Mouse (Mus musculus) myocyte (in vitro differentiated cells): ENCODE measurements at regions not wholly inside any gene's neighbourhood (a gene's known extent, or its start where the extent isn't known, plus 50 kb on each side); places are given as distances from the start of the nearest gene placed in this dataset.

ENCODE experiments used
- E2F4 ChIP-seq: IDR thresholded peaks from one replicate; pipeline ENCODE4 v1.6.1; 2011; ENCODE audit warnings: mild to moderate bottlenecking, control low read depth, moderate library complexity; ENCODE audit not compliant: insufficient read depth
- MAX ChIP-seq: IDR thresholded peaks from one replicate; pipeline ENCODE4 v1.6.1; 2011; ENCODE audit warnings: low read depth, mild to moderate bottlenecking, control low read depth
- MYOD1 ChIP-seq, 3 experiments: IDR thresholded peaks; one replicate each; pipeline ENCODE4 v1.6.1; 2011; ENCODE audit warnings: control low read depth in 2 of 3, low read depth in 2 of 3, mild to moderate bottlenecking in 2 of 3, moderate library complexity in 1 of 3; ENCODE audit not compliant: insufficient read length in 2 of 3, control insufficient read depth in 1 of 3
- MYOG ChIP-seq, 3 experiments: IDR thresholded peaks; one replicate each; pipeline ENCODE4 v1.6.1; 2011; ENCODE audit warnings: control low read depth in 2 of 3, low read depth in 2 of 3, mild to moderate bottlenecking in 2 of 3; ENCODE audit not compliant: insufficient read length in 2 of 3, control insufficient read depth in 1 of 3, insufficient read depth in 1 of 3
- POLR2A ChIP-seq: IDR thresholded peaks from one replicate; pipeline ENCODE4 v1.6.1; 2011; ENCODE audit warnings: low read depth, mild to moderate bottlenecking, control low read depth, moderate library complexity; ENCODE audit not compliant: insufficient read length
- POLR2AphosphoS2 ChIP-seq: IDR thresholded peaks from one replicate; pipeline ENCODE4 v1.6.1; 2011; ENCODE audit warnings: low read depth, control low read depth; ENCODE audit not compliant: insufficient read length
- REST ChIP-seq: IDR thresholded peaks from one replicate; pipeline ENCODE4 v1.6.1; 2011; ENCODE audit warnings: mild to moderate bottlenecking, control low read depth, moderate library complexity; ENCODE audit not compliant: insufficient read depth, insufficient read length
- TCF12 ChIP-seq: IDR thresholded peaks from one replicate; pipeline ENCODE4 v1.6.1; 2011; ENCODE audit warnings: mild to moderate bottlenecking, control low read depth; ENCODE audit not compliant: poor library complexity, insufficient read depth, severe bottlenecking
- TCF3 ChIP-seq: IDR thresholded peaks from one replicate; pipeline ENCODE4 v1.6.1; 2011; ENCODE audit warnings: low read depth, control low read depth; ENCODE audit not compliant: insufficient read length
- USF1 ChIP-seq: IDR thresholded peaks from one replicate; pipeline ENCODE4 v1.6.1; 2011; ENCODE audit warnings: low read depth, mild to moderate bottlenecking, control low read depth, moderate library complexity

GRCm38 (mm10) chr12:73447172-73447571 is 99.0 kb downstream of the Tmem30b start:
- TF ChIP-seq POLR2A (no peak), E2F4 (no peak), TCF12 (no peak), MYOG (IDR thresholded peaks at IDR 0.05; ENCODE audit: control insufficient read depth in 1 of 3, insufficient read depth in 1 of 3, insufficient read length in 2 of 3, low read depth in 2 of 3) (no peak), USF1 (no peak), MYOD1 (IDR thresholded peaks at IDR 0.05; ENCODE audit: control insufficient read depth in 1 of 3, insufficient read length in 2 of 3, low read depth in 2 of 3) (no peak), MAX (no peak), POLR2AphosphoS2 (no peak), TCF3 (no peak), REST (no peak)
